In genomic region chr8:120563348-120563724, GRCm38 (mm10) we compare ENCODE assay signal across 8 mouse cellular contexts. TPM values are rescaled to one million over a fixed set of nuclear protein-coding genes. Genes with fewer than 3 reads are reported as not detected.
DNase-seq lines count a peak whose midpoint lies in the region; ATAC-seq and TF ChIP-seq lines count a peak whose summit lies in the region.

No protein-coding gene starts in this region.

- H3K9me3 ChIP-seq in embryonic facial prominence, embryonic 11.5 days (replicated peaks; ENCODE audit: control insufficient read depth, low read length) = no peaks in the 10 kb centered on the region

- peaks cover 9% of the 10 kb centered on the region for H3K79me2 ChIP-seq in liver, adult 2 months (ENCODE audit: control insufficient read depth, insufficient read depth, low read length)

- WGBS in liver, adult 2 months = 71% methylated on average over 8 of the region's 8 CpGs
- WGBS in embryonic facial prominence, embryonic 11.5 days = 5% methylated on average over 8 of the region's 8 CpGs
- WGBS in olfactory bulb, adult 2 months = 8% methylated on average over 8 of the region's 8 CpGs

- peak overlapping the region; percentile 33; the same call in 1 of the 2 replicates for H3K27ac ChIP-seq in liver, adult 2 months (replicated peaks; ENCODE audit: insufficient read depth, low read depth, low read length)
- peak overlapping the region; percentile 44 for H3K27ac ChIP-seq in embryonic facial prominence, embryonic 11.5 days (replicated peaks; ENCODE audit: low read depth, low read length)
- peak overlapping the region; percentile 83 for H3K27ac ChIP-seq in olfactory bulb, adult 2 months (ENCODE audit: insufficient read depth, low read depth, low read length)

- no peak for TF ChIP-seq CTCF in liver, adult 2 months (IDR thresholded peaks at IDR 0.05; ENCODE audit: low read depth, low read length)
- no peak for TF ChIP-seq CTCF in olfactory bulb, adult 2 months (IDR thresholded peaks at IDR 0.05; ENCODE audit: insufficient read depth, low read depth, low read length)

- H3K9ac ChIP-seq in liver, adult 2 months (ENCODE audit: low read depth, low read length) = no peak overlapping the region
- H3K9ac ChIP-seq in embryonic facial prominence, embryonic 11.5 days (replicated peaks; ENCODE audit: low read length) = no peak overlapping the region

- H3K4me2 ChIP-seq in embryonic facial prominence, embryonic 11.5 days (ENCODE audit: low read depth, low read length) = no peak overlapping the region

- peaks cover 3% of the 10 kb centered on the region for H3K4me1 ChIP-seq in liver, adult 2 months (ENCODE audit: control insufficient read depth, insufficient read depth, low read length)
- peaks cover 46% of the 10 kb centered on the region for H3K4me1 ChIP-seq in embryonic facial prominence, embryonic 11.5 days (ENCODE audit: control insufficient read depth, insufficient read depth, low read length)
- peaks cover 78% of the 10 kb centered on the region for H3K4me1 ChIP-seq in olfactory bulb, adult 2 months (ENCODE audit: control insufficient read depth, insufficient read depth, low read length)

- H3K27me3 ChIP-seq in liver, adult 2 months (ENCODE audit: control insufficient read depth, insufficient read depth, low read length) = no peaks in the 10 kb centered on the region
- no peaks in the 10 kb centered on the region for H3K27me3 ChIP-seq in embryonic facial prominence, embryonic 11.5 days (ENCODE audit: control insufficient read depth, insufficient read depth, low read length)

- no peak for DNase-seq in liver, adult 2 months (ENCODE audit: extremely low read depth, low read depth, low spot score)
- DNase-seq in liver = no peak
- peak; percentile 76 for DNase-seq in embryonic facial prominence, embryonic 11.5 days (ENCODE audit: low spot score)
- peak; percentile 29 for DNase-seq in kidney, postnatal 14 days
- DNase-seq in left cerebral cortex, adult 18-20 months (ENCODE audit: low spot score in 2 of 2) = no peak
- DNase-seq in thymus, adult 18-20 months = no peak
- no peak for DNase-seq in cerebellum, postnatal 25 days

- no peaks in the 10 kb centered on the region; the same call in 1 of the 2 replicates for H3K36me3 ChIP-seq in liver, adult 2 months (ENCODE audit: control insufficient read depth, insufficient read depth, low read length)
- peaks cover 9% of the 10 kb centered on the region for H3K36me3 ChIP-seq in embryonic facial prominence, embryonic 11.5 days (replicated peaks; ENCODE audit: control insufficient read depth, insufficient read depth, low read depth, low read length)

- ATAC-seq in embryonic facial prominence, embryonic 11.5 days (replicated peaks; ENCODE audit: insufficient number of reproducible peaks, low FRiP score, low TSS enrichment, low read depth) = peak; percentile 8; the same call in 1 of the 2 replicates

- no peak overlapping the region for H3K4me3 ChIP-seq in liver, adult 2 months (ENCODE audit: insufficient read depth, low read depth, low read length)
- H3K4me3 ChIP-seq in embryonic facial prominence, embryonic 11.5 days (ENCODE audit: low read depth, low read length) = no peak overlapping the region
- H3K4me3 ChIP-seq in olfactory bulb, adult 2 months (ENCODE audit: insufficient read depth, low read depth, low read length) = no peak overlapping the region

- no peak for TF ChIP-seq POLR2A in liver, adult 2 months (IDR thresholded peaks at IDR 0.05; ENCODE audit: extremely low read depth, insufficient read depth, low read length)
- no peak for TF ChIP-seq POLR2A in olfactory bulb, adult 2 months (IDR thresholded peaks at IDR 0.05; ENCODE audit: insufficient read depth, low read depth, low read length)

RNA-seq across cellular contexts. Expression of gene Gins2, which starts 25.8 kb away (rescaled TPM):
- total RNA-seq in liver, adult 2 months (2014; rRNA removed) = 0.37 and 2.3 TPM in 2 replicates
- 1.9 TPM in 2 replicates for polyA plus RNA-seq in liver, adult 2 months (2012; rRNA removed)
- polyA plus RNA-seq in embryonic facial prominence, embryonic 11.5 days (2014; fragmentation: Nextera tagmentation; extraction: Ambion mirVana) = 127 and 132 TPM in 2 replicates
- not detected in 2 replicates for polyA plus RNA-seq in olfactory bulb, adult 2 months (2012; ENCODE audit: insufficient read depth, insufficient read length, low replicate concordance, missing spikeins)
- 1 to 10 TPM; 2.1 to 2.4 TPM for total RNA-seq in left cerebral cortex, adult 18-20 months (2021)

Comparison
In these comparisons a context has a peak if more than half of its experiments do, and no peak if none do; other contexts are left out.
1. DNase-seq: peak in embryonic facial prominence, embryonic 11.5 days (single experiment) and kidney, postnatal 14 days (single experiment); none in liver, adult 2 months (single experiment), liver (single experiment), left cerebral cortex, adult 18-20 months (0 of 2), thymus, adult 18-20 months (0 of 2) and cerebellum, postnatal 25 days (0 of 2).
2. H3K27ac ChIP-seq: peak in every context shown above with its lines; median percentile 83 in olfactory bulb, adult 2 months; 44 in embryonic facial prominence, embryonic 11.5 days; 33 in liver, adult 2 months.
3. RNA of gene Gins2, which starts 25.8 kb away (polyA plus RNA-seq): 127 to 132 TPM in embryonic facial prominence, embryonic 11.5 days; 1.9 TPM in liver, adult 2 months and not detected in olfactory bulb, adult 2 months; every median in the first group is over 10 times any median in the second.